Mouse (Mus musculus) CD4-positive, CD25-positive, alpha-beta regulatory T cell, adult 4 months (primary cell): ENCODE data around the gene Maml3. TPM values are rescaled to one million over a fixed set of nuclear protein-coding genes. Genes with fewer than 3 reads are reported as not detected.

Source experiments
- ATAC-seq: one replicate; pipeline ENCODE4 v1.8.0; 2017
- polyA plus RNA-seq, 2 experiments: library from polyadenylated mRNA; unstranded; fragments of 100-300 nt; shearing (Covaris generic); gene quantifications; one replicate each; pipeline ENCODE4 v1.2.1; 2017

The Maml3 gene
- polyA plus RNA-seq, result under 1 TPM; 0.56 to 0.62 TPM

GRCm38 (mm10) chr3:52104636-52105151, at the start of gene Maml3:
TSS of gene Maml3 (minus strand) at chr3:52105076.
- ATAC-seq, result peak; percentile 42

GRCm38 (mm10) chr3:52151155-52151554, 46.3 kb upstream of the Maml3 start:
- ATAC-seq, result no peak

- ATAC-seq, result no peak
These were observed 43.4 kb upstream of the Maml3 start for GRCm38 (mm10) chr3:52148301-52148700.

- no peak for ATAC-seq
These were observed 40.0 kb upstream of the Maml3 start for GRCm38 (mm10) chr3:52144776-52145460.

- no peak for ATAC-seq
These were observed 38.1 kb upstream of the Maml3 start for GRCm38 (mm10) chr3:52143017-52143416.

- no peak for ATAC-seq
These were observed 35.3 kb upstream of the Maml3 start for GRCm38 (mm10) chr3:52140162-52140561.

- no peak for ATAC-seq
These were observed 20.5 kb upstream of the Maml3 start for GRCm38 (mm10) chr3:52125421-52125820.

- ATAC-seq, result no peak
These were observed 16.0 kb upstream of the Maml3 start for GRCm38 (mm10) chr3:52120858-52121257.

- ATAC-seq, result no peak
These were observed 14.3 kb upstream of the Maml3 start for GRCm38 (mm10) chr3:52119216-52119615.

- no peak for ATAC-seq
These were observed 10.5 kb upstream of the Maml3 start for GRCm38 (mm10) chr3:52115421-52115820.

GRCm38 (mm10) chr3:52108027-52108426, 3.2 kb upstream of the Maml3 start:
- no peak for ATAC-seq

- ATAC-seq, result no peak
These were observed 280 bp upstream of the Maml3 start for GRCm38 (mm10) chr3:52105156-52105555.

GRCm38 (mm10) chr3:52104208-52104607, 668 bp downstream of the Maml3 start:
- no peak for ATAC-seq

GRCm38 (mm10) chr3:52103531-52104181, 1.2 kb downstream of the Maml3 start:
- ATAC-seq, result no peak

GRCm38 (mm10) chr3:52102601-52103530, 2.0 kb downstream of the Maml3 start:
- ATAC-seq, result peak; percentile 56

- peak; percentile 32 for ATAC-seq
These were observed 2.8 kb downstream of the Maml3 start for GRCm38 (mm10) chr3:52101977-52102600.

- ATAC-seq, result peak; percentile 2
These were observed 3.4 kb downstream of the Maml3 start for GRCm38 (mm10) chr3:52101401-52101976.

GRCm38 (mm10) chr3:52100926-52101325, 4.0 kb downstream of the Maml3 start:
- ATAC-seq, result no peak

- no peak for ATAC-seq
These were observed 4.6 kb downstream of the Maml3 start for GRCm38 (mm10) chr3:52100306-52100705.

GRCm38 (mm10) chr3:52099286-52099685, 5.6 kb downstream of the Maml3 start:
- no peak for ATAC-seq

GRCm38 (mm10) chr3:52091261-52091797, 13.5 kb downstream of the Maml3 start:
- no peak for ATAC-seq
